In genomic region chr14:40975127-40975721, GRCm38 (mm10) we compare ENCODE assay signal across 8 mouse cellular contexts. TPM values are rescaled to one million over a fixed set of nuclear protein-coding genes. Genes with fewer than 3 reads are reported as not detected.
DNase-seq lines count a peak whose midpoint lies in the region; ATAC-seq and TF ChIP-seq lines count a peak whose summit lies in the region.

No protein-coding gene starts in this region.

- H3K9me3 ChIP-seq in intestine, embryonic 14.5 days (ENCODE audit: control insufficient read depth, low read length), result no peaks in the 10 kb centered on the region

- no peak overlapping the region for H3K4me2 ChIP-seq in intestine, embryonic 14.5 days (ENCODE audit: low read length)

- TF ChIP-seq CTCF in gastrocnemius, adult 2 months (IDR thresholded peaks at IDR 0.05), result peak; percentile 67

- H3K4me3 ChIP-seq in gastrocnemius, adult 2 months, result no peak overlapping the region
- H3K4me3 ChIP-seq in intestine, embryonic 14.5 days (ENCODE audit: low read depth, low read length), result no peak overlapping the region

- ATAC-seq in intestine, embryonic 14.5 days (replicated peaks; ENCODE audit: low FRiP score, low TSS enrichment, low read depth), result peak; percentile 62; the same call in 1 of the 2 replicates

- intact Hi-C loops in gastrocnemius, adult 2 months (cut with DNase I), result loop anchor here (1.0 kb wide), 1 partner anchor 58 kb away; no protein-coding TSS in a partner anchor
- intact Hi-C loops in left cerebral cortex, postnatal 25 days (cut with DNase I), result loop anchor here (1.0 kb wide), 1 partner anchor 57 kb away; no protein-coding TSS in a partner anchor

- H3K36me3 ChIP-seq in intestine, embryonic 14.5 days (ENCODE audit: control insufficient read depth, insufficient read depth, low read length), result no peaks in the 10 kb centered on the region

- WGBS in intestine, embryonic 14.5 days, result 71% methylated on average over 6 of the region's 6 CpGs

- peak; percentile 78 for DNase-seq in testis, postnatal 10 days (ENCODE audit: low spot score)
- no peak for DNase-seq in testis, postnatal 14 days (ENCODE audit: low spot score)
- DNase-seq in cerebellum, postnatal 25 days, result peak; percentile 65 to 80
- peak; percentile 69 for DNase-seq in gastrocnemius, adult 2 months
- peak; percentile 80 for DNase-seq in intestine, embryonic 14.5 days (ENCODE audit: low spot score)
- peak; percentile 76 to 86 for DNase-seq in left cerebral cortex, postnatal 25 days (ENCODE audit: low spot score in 2 of 2)
- peak; percentile 80 for DNase-seq in mesoderm, embryonic 11.5 days (ENCODE audit: low read depth, low spot score)
- DNase-seq in right cerebral cortex, postnatal 4 days, result peak; percentile 71

- no peak overlapping the region for H3K9ac ChIP-seq in intestine, embryonic 14.5 days (ENCODE audit: low read length)

- no peaks in the 10 kb centered on the region for H3K4me1 ChIP-seq in intestine, embryonic 14.5 days (replicated peaks; ENCODE audit: control insufficient read depth, insufficient read depth, low read length)

- no peak overlapping the region for H3K27ac ChIP-seq in gastrocnemius, adult 2 months
- no peak overlapping the region for H3K27ac ChIP-seq in intestine, embryonic 14.5 days (ENCODE audit: low read depth)

- H3K27me3 ChIP-seq in intestine, embryonic 14.5 days (replicated peaks; ENCODE audit: control insufficient read depth, insufficient read depth, low read length), result no peaks in the 10 kb centered on the region

RNA-seq across cellular contexts. Expression of gene Tspan14, which starts 8.6 kb away (rescaled TPM):
- 10 to 100 TPM; 11.0 to 16.8 TPM for total RNA-seq in gastrocnemius, adult 2 months (2021)
- 71.4 and 76.1 TPM in 2 replicates for polyA plus RNA-seq in intestine, embryonic 14.5 days (2014; fragmentation: Nextera tagmentation; extraction: Ambion mirVana)
- 10 to 100 TPM; 58.1 to 61.8 TPM for total RNA-seq in left cerebral cortex, postnatal 25 days (2021)

RNA-seq across cellular contexts. Expression of gene Fam213a, which starts 38.4 kb away (rescaled TPM):
- total RNA-seq in gastrocnemius, adult 2 months (2021), result 10 to 100 TPM; 21.9 to 28.6 TPM
- 46.3 and 46.4 TPM in 2 replicates for polyA plus RNA-seq in intestine, embryonic 14.5 days (2014; fragmentation: Nextera tagmentation; extraction: Ambion mirVana)
- total RNA-seq in left cerebral cortex, postnatal 25 days (2021), result 100 to 1,000 TPM; 115 to 120 TPM
